Mouse (Mus musculus): ENCODE results near the gene Ric3.

Ric3 gene

GRCm38 (mm10) chr7:109000315-109000954 is 82.7 kb downstream of the Ric3 start:
- peak in 1 of 2 experiments; percentile 40 for DNase-seq (ENCODE audit: low spot score in 2 of 2)

GRCm38 (mm10) chr7:108996156-108996555 is 87.0 kb downstream of the Ric3 start:
- no peak for DNase-seq (ENCODE audit: low spot score in 2 of 2)

- no peak for DNase-seq (ENCODE audit: low spot score in 2 of 2)
Measured at GRCm38 (mm10) chr7:108993881-108994291, 89.2 kb downstream of the Ric3 start.

- no peak for DNase-seq (ENCODE audit: low spot score in 2 of 2)
Measured at GRCm38 (mm10) chr7:108993230-108993629, 89.9 kb downstream of the Ric3 start.

- no peak for DNase-seq (ENCODE audit: low spot score in 2 of 2)
Measured at GRCm38 (mm10) chr7:108991207-108991606, 91.9 kb downstream of the Ric3 start.

- DNase-seq (ENCODE audit: low spot score in 2 of 2), result no peak
Measured at GRCm38 (mm10) chr7:108985934-108986708, 97.0 kb downstream of the Ric3 start.
